Mouse (Mus musculus): ENCODE data around the gene Ptprn2. TPM values are rescaled to one million over a fixed set of nuclear protein-coding genes. Genes with fewer than 3 reads are reported as not detected.
"Not testable (repeated sequence)": the region's sequence is repeated elsewhere in the genome, so short reads cannot be mapped to it uniquely, and the experiment has no call there.

The Ptprn2 gene
- polyA plus RNA-seq, 1 experiment, result 63.0 TPM

- TF ChIP-seq POLR2A (IDR thresholded peaks at IDR 0.05; ENCODE audit: borderline replicate concordance, extremely low read depth, insufficient read depth, insufficient read length, poor library complexity, severe bottlenecking), result no peak
- no peak for TF ChIP-seq CTCF (IDR thresholded peaks at IDR 0.05; ENCODE audit: borderline replicate concordance, extremely low read depth, insufficient read depth, insufficient read length)
- DNase-seq (ENCODE audit: low read depth), result no peak
Measured at GRCm38 (mm10) chr12:116474676-116475075, 10.8 kb upstream of the Ptprn2 start.

- TF ChIP-seq CTCF (IDR thresholded peaks at IDR 0.05; ENCODE audit: borderline replicate concordance, extremely low read depth, insufficient read depth, insufficient read length) (no peak), POLR2A (IDR thresholded peaks at IDR 0.05; ENCODE audit: borderline replicate concordance, extremely low read depth, insufficient read depth, insufficient read length, poor library complexity, severe bottlenecking) (no peak)
- no peak for DNase-seq (ENCODE audit: low read depth)
Measured at GRCm38 (mm10) chr12:116478771-116479170, 6.7 kb upstream of the Ptprn2 start.

GRCm38 (mm10) chr12:116481921-116482320 is 3.6 kb upstream of the Ptprn2 start:
- TF ChIP-seq POLR2A (IDR thresholded peaks at IDR 0.05; ENCODE audit: borderline replicate concordance, extremely low read depth, insufficient read depth, insufficient read length, poor library complexity, severe bottlenecking) (no peak), CTCF (IDR thresholded peaks at IDR 0.05; ENCODE audit: borderline replicate concordance, extremely low read depth, insufficient read depth, insufficient read length) (no peak)
- no peak for DNase-seq (ENCODE audit: low read depth)

- DNase-seq (ENCODE audit: low read depth), result no peak
- TF ChIP-seq CTCF (IDR thresholded peaks at IDR 0.05; ENCODE audit: borderline replicate concordance, extremely low read depth, insufficient read depth, insufficient read length) (no peak), POLR2A (IDR thresholded peaks at IDR 0.05; ENCODE audit: borderline replicate concordance, extremely low read depth, insufficient read depth, insufficient read length, poor library complexity, severe bottlenecking) (no peak)
Measured at GRCm38 (mm10) chr12:116483581-116483980, 1.9 kb upstream of the Ptprn2 start.

GRCm38 (mm10) chr12:116484991-116485390 is 529 bp upstream of the Ptprn2 start:
- TF ChIP-seq CTCF (IDR thresholded peaks at IDR 0.05; ENCODE audit: borderline replicate concordance, extremely low read depth, insufficient read depth, insufficient read length) (no peak), POLR2A (IDR thresholded peaks at IDR 0.05; ENCODE audit: borderline replicate concordance, extremely low read depth, insufficient read depth, insufficient read length, poor library complexity, severe bottlenecking) (no peak)
- no peak for DNase-seq (ENCODE audit: low read depth)

- TF ChIP-seq CTCF (IDR thresholded peaks at IDR 0.05; ENCODE audit: borderline replicate concordance, extremely low read depth, insufficient read depth, insufficient read length) (no peak), POLR2A (IDR thresholded peaks at IDR 0.05; ENCODE audit: borderline replicate concordance, extremely low read depth, insufficient read depth, insufficient read length, poor library complexity, severe bottlenecking) (no peak)
- DNase-seq (ENCODE audit: low read depth), result no peak
Measured at GRCm38 (mm10) chr12:116486404-116486730, 847 bp downstream of the Ptprn2 start.

- TF ChIP-seq CTCF (IDR thresholded peaks at IDR 0.05; ENCODE audit: borderline replicate concordance, extremely low read depth, insufficient read depth, insufficient read length) (no peak), POLR2A (IDR thresholded peaks at IDR 0.05; ENCODE audit: borderline replicate concordance, extremely low read depth, insufficient read depth, insufficient read length, poor library complexity, severe bottlenecking) (no peak)
- DNase-seq (ENCODE audit: low read depth), result no peak
Measured at GRCm38 (mm10) chr12:116488836-116489235, 3.3 kb downstream of the Ptprn2 start.

- no peak for DNase-seq (ENCODE audit: low read depth)
- no peak for TF ChIP-seq CTCF (IDR thresholded peaks at IDR 0.05; ENCODE audit: borderline replicate concordance, extremely low read depth, insufficient read depth, insufficient read length)
- TF ChIP-seq POLR2A (IDR thresholded peaks at IDR 0.05; ENCODE audit: borderline replicate concordance, extremely low read depth, insufficient read depth, insufficient read length, poor library complexity, severe bottlenecking), result no peak
Measured at GRCm38 (mm10) chr12:116490575-116491356, 5.2 kb downstream of the Ptprn2 start.

- TF ChIP-seq CTCF (IDR thresholded peaks at IDR 0.05; ENCODE audit: borderline replicate concordance, extremely low read depth, insufficient read depth, insufficient read length) (no peak), POLR2A (IDR thresholded peaks at IDR 0.05; ENCODE audit: borderline replicate concordance, extremely low read depth, insufficient read depth, insufficient read length, poor library complexity, severe bottlenecking) (no peak)
- no peak for DNase-seq (ENCODE audit: low read depth)
Measured at GRCm38 (mm10) chr12:116498666-116499065, 13.1 kb downstream of the Ptprn2 start.

GRCm38 (mm10) chr12:116500652-116501051 is 15.1 kb downstream of the Ptprn2 start:
- peak; percentile 20 for DNase-seq (ENCODE audit: low read depth)
- TF ChIP-seq CTCF (IDR thresholded peaks at IDR 0.05; ENCODE audit: borderline replicate concordance, extremely low read depth, insufficient read depth, insufficient read length) (no peak), POLR2A (IDR thresholded peaks at IDR 0.05; ENCODE audit: borderline replicate concordance, extremely low read depth, insufficient read depth, insufficient read length, poor library complexity, severe bottlenecking) (no peak)

GRCm38 (mm10) chr12:116512482-116512881 is 27.0 kb downstream of the Ptprn2 start:
- TF ChIP-seq CTCF (IDR thresholded peaks at IDR 0.05; ENCODE audit: borderline replicate concordance, extremely low read depth, insufficient read depth, insufficient read length) (no peak), POLR2A (IDR thresholded peaks at IDR 0.05; ENCODE audit: borderline replicate concordance, extremely low read depth, insufficient read depth, insufficient read length, poor library complexity, severe bottlenecking) (no peak)
- DNase-seq (ENCODE audit: low read depth), result no peak

- not testable (repeated sequence) for DNase-seq (ENCODE audit: low read depth)
Measured at GRCm38 (mm10) chr12:116513788-116514187, 28.3 kb downstream of the Ptprn2 start.
